Mouse (Mus musculus): ENCODE data around the gene Zfp991.
"Not testable (repeated sequence)": the region's sequence is repeated elsewhere in the genome, so short reads cannot be mapped to it uniquely, and the experiment has no call there.

- not testable (repeated sequence) for TF ChIP-seq GATA1 (IDR thresholded peaks at IDR 0.05; ENCODE audit: borderline replicate concordance, low read length); FLI1 (IDR thresholded peaks at IDR 0.05; ENCODE audit: low read length)
These were observed 29.9 kb upstream of the Zfp991 start for GRCm38 (mm10) chr4:147101666-147102626.

Measured in megakaryocyte, embryonic 14.5 days (primary cell).